Mouse (Mus musculus) myocyte (in vitro differentiated cells): ENCODE results near the gene Usp15. TPM values are rescaled to one million over a fixed set of nuclear protein-coding genes. Genes with fewer than 3 reads are reported as not detected.

Experiments
- H3K27me3 ChIP-seq: one replicate; pipeline ENCODE4 v1.6.1; 2011; ENCODE audit not compliant: control insufficient read depth, insufficient read depth, insufficient read length
- H3K36me3 ChIP-seq: one replicate; pipeline ENCODE4 v1.6.1; 2011; ENCODE audit not compliant: control insufficient read depth, insufficient read depth
- H3K4me2 ChIP-seq: one replicate; pipeline ENCODE4 v1.6.1; 2011; ENCODE audit warnings: low read depth, control low read depth
- H3K4me3 ChIP-seq: one replicate; pipeline ENCODE4 v1.5.1; 2011; ENCODE audit warnings: mild to moderate bottlenecking, control low read depth, moderate library complexity
- H3K79me2 ChIP-seq: one replicate; pipeline ENCODE4 v1.6.1; 2011; ENCODE audit not compliant: control insufficient read depth, insufficient read depth
- H3ac ChIP-seq: one replicate; pipeline ENCODE4 v1.6.1; 2011; ENCODE audit not compliant: control insufficient read depth, insufficient read length
- CEBPB ChIP-seq: IDR thresholded peaks from 2 replicates; pipeline ENCODE4 v1.6.1; 2011; ENCODE audit warnings: mild to moderate bottlenecking, moderate library complexity; ENCODE audit not compliant: poor library complexity, insufficient read depth, severe bottlenecking
- E2F4 ChIP-seq: IDR thresholded peaks from one replicate; pipeline ENCODE4 v1.6.1; 2011; ENCODE audit warnings: mild to moderate bottlenecking, control low read depth, moderate library complexity; ENCODE audit not compliant: insufficient read depth
- MAX ChIP-seq: IDR thresholded peaks from one replicate; pipeline ENCODE4 v1.6.1; 2011; ENCODE audit warnings: low read depth, mild to moderate bottlenecking, control low read depth
- MYOD1 ChIP-seq, 3 experiments: IDR thresholded peaks; one replicate each; pipeline ENCODE4 v1.6.1; 2011; ENCODE audit warnings: control low read depth in 2 of 3, low read depth in 2 of 3, mild to moderate bottlenecking in 2 of 3, moderate library complexity in 1 of 3; ENCODE audit not compliant: insufficient read length in 2 of 3, control insufficient read depth in 1 of 3
- MYOG ChIP-seq, 3 experiments: IDR thresholded peaks; one replicate each; pipeline ENCODE4 v1.6.1; 2011; ENCODE audit warnings: control low read depth in 2 of 3, low read depth in 2 of 3, mild to moderate bottlenecking in 2 of 3; ENCODE audit not compliant: insufficient read length in 2 of 3, control insufficient read depth in 1 of 3, insufficient read depth in 1 of 3
- REST ChIP-seq: IDR thresholded peaks from one replicate; pipeline ENCODE4 v1.6.1; 2011; ENCODE audit warnings: mild to moderate bottlenecking, control low read depth, moderate library complexity; ENCODE audit not compliant: insufficient read depth, insufficient read length
- SRF ChIP-seq: IDR thresholded peaks from one replicate; pipeline ENCODE4 v1.6.1; 2011; ENCODE audit warnings: low read depth; ENCODE audit not compliant: control insufficient read depth, insufficient read length
- TCF12 ChIP-seq: IDR thresholded peaks from one replicate; pipeline ENCODE4 v1.6.1; 2011; ENCODE audit warnings: mild to moderate bottlenecking, control low read depth; ENCODE audit not compliant: poor library complexity, insufficient read depth, severe bottlenecking
- TCF3 ChIP-seq: IDR thresholded peaks from one replicate; pipeline ENCODE4 v1.6.1; 2011; ENCODE audit warnings: low read depth, control low read depth; ENCODE audit not compliant: insufficient read length
- USF1 ChIP-seq: IDR thresholded peaks from one replicate; pipeline ENCODE4 v1.6.1; 2011; ENCODE audit warnings: low read depth, mild to moderate bottlenecking, control low read depth, moderate library complexity
- polyA plus RNA-seq: library from polyadenylated mRNA; unstranded; fragments of >200 nt; fragmentation: generic; extraction: Trizol; gene quantifications from one replicate; pipeline ENCODE4 v1.2.1, GENCODE M21; 2012; ENCODE audit warnings: missing spikeins

The Usp15 gene
- polyA plus RNA-seq, 1 experiment: 18.7 TPM

GRCm38 (mm10) chr10:123060831-123061230 is 136.0 kb downstream of the Usp15 start:
- Histone ChIP-seq H3K4me3 (no peak overlapping the region), H3ac (no peak overlapping the region), H3K27me3 (no peaks in the 10 kb centered on the region), H3K36me3 (no peaks in the 10 kb centered on the region), H3K79me2 (peaks cover 25% of the 10 kb centered on the region), H3K4me2 (no peak overlapping the region)
- no peak for TF ChIP-seq CEBPB
- TF ChIP-seq TCF3: no peak
- TF ChIP-seq REST: no peak
- no peak for TF ChIP-seq MAX

GRCm38 (mm10) chr10:123057082-123057481 is 139.7 kb downstream of the Usp15 start:
- Histone ChIP-seq H3ac (no peak overlapping the region), H3K79me2 (peaks cover 26% of the 10 kb centered on the region), H3K4me3 (no peak overlapping the region), H3K27me3 (no peaks in the 10 kb centered on the region), H3K4me2 (no peak overlapping the region), H3K36me3 (no peaks in the 10 kb centered on the region)
- TF ChIP-seq CEBPB: no peak
- TF ChIP-seq USF1: no peak
- TF ChIP-seq REST: no peak

- Histone ChIP-seq H3K4me2 (no peak overlapping the region), H3K79me2 (peaks cover 21% of the 10 kb centered on the region), H3K4me3 (no peak overlapping the region), H3K36me3 (peaks cover 3% of the 10 kb centered on the region), H3K27me3 (no peaks in the 10 kb centered on the region), H3ac (no peak overlapping the region)
- TF ChIP-seq MYOD1 (IDR thresholded peaks at IDR 0.05; ENCODE audit: control insufficient read depth in 1 of 3, insufficient read length in 2 of 3, low read depth in 2 of 3): no peak
- no peak for TF ChIP-seq TCF12
- no peak for TF ChIP-seq MYOG (IDR thresholded peaks at IDR 0.05; ENCODE audit: control insufficient read depth in 1 of 3, insufficient read depth in 1 of 3, insufficient read length in 2 of 3, low read depth in 2 of 3)
Measured at GRCm38 (mm10) chr10:123056463-123056862, 140.3 kb downstream of the Usp15 start.

GRCm38 (mm10) chr10:123055205-123056000 is 141.4 kb downstream of the Usp15 start:
- no peak overlapping the region for H3K4me2 ChIP-seq
- no peak for TF ChIP-seq USF1
- no peak for TF ChIP-seq MYOD1 (IDR thresholded peaks at IDR 0.05; ENCODE audit: control insufficient read depth in 1 of 3, insufficient read length in 2 of 3, low read depth in 2 of 3)
- TF ChIP-seq E2F4: no peak
- TF ChIP-seq MYOG (IDR thresholded peaks at IDR 0.05; ENCODE audit: control insufficient read depth in 1 of 3, insufficient read depth in 1 of 3, insufficient read length in 2 of 3, low read depth in 2 of 3): no peak
- TF ChIP-seq MAX: no peak
- TF ChIP-seq TCF12: no peak
- TF ChIP-seq REST: no peak
- TF ChIP-seq SRF: no peak
- H3K27me3 ChIP-seq: no peaks in the 10 kb centered on the region
- peaks cover 5% of the 10 kb centered on the region for H3K36me3 ChIP-seq
- H3K4me3 ChIP-seq: no peak overlapping the region
- H3K79me2 ChIP-seq: peaks cover 12% of the 10 kb centered on the region
- no peak overlapping the region for H3ac ChIP-seq

Other genes with a start within 250 kb of the Usp15 start
- gene Mon2, start 120.5 kb downstream of the Usp15 start, polyA plus RNA-seq: 31.0 TPM
- 0.01 TPM for gene Fam19a2, start 67.0 kb upstream of the Usp15 start, polyA plus RNA-seq